Comparison of ENCODE assay signal across 9 mouse cellular contexts in the genomic region with DNA sequence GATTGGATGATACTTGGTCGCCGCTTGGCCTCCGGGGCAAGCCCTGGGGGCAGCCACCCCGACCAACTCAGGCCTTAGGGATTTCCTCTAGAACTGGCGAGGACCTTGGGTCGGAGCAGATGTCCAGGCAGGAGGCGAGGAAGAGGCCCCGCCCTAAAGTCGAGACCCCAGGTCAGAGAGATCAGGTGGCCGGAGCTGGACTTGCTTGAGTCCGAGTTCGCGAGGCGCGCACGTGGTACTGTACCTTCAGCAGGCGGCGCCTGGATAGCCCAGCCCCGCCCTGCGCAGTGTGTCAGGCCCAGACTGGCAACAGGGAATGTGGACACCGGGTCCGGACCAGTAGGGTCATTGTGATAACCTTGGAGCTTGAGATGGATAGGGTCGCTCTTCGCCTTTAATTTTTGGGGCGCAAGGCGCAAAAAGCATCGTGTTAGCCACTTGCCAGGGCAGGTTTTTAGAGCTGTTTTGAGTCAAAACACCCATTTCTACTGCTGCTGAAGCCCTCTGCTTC. TPM values are rescaled to one million over a fixed set of nuclear protein-coding genes. Genes with fewer than 3 reads are reported as not detected.
A peak's percentile ranks its signal among the peaks of the same experiment; 100 is the strongest.
DNase-seq lines count a peak whose midpoint lies in the region; ATAC-seq and TF ChIP-seq lines count a peak whose summit lies in the region.
"Had no signal": no experiment of that assay in that cellular context is flagged by ENCODE, and none has a peak within 500 bp of the region (broad histone marks: within the 10 kb centered on the region; RNA-seq: fewer than 3 reads in every experiment).

No protein-coding gene starts in this region.

- H3K4me2 ChIP-seq in heart, embryonic 15.5 days, result no peak overlapping the region
- 0 out of 2 replicates have a peak overlapping the region, but pooled peaks have one; percentile 4 for H3K4me2 ChIP-seq in limb, embryonic 12.5 days
- H3K4me2 ChIP-seq in intestine, postnatal 0 days (replicated peaks; ENCODE audit: low read depth), result no peak overlapping the region

- DNase-seq in heart, postnatal 25 days (ENCODE audit: low spot score), result no peak
- peak in 1 of 2 experiments; percentile 60 for DNase-seq in spleen, adult 2 months (ENCODE audit: low read depth in 1 of 2, low spot score in 2 of 2)
- no peak for DNase-seq in spleen, adult 12 weeks (ENCODE audit: low spot score)
- DNase-seq in urinary bladder, postnatal 4 days (ENCODE audit: low spot score in 2 of 2), result no peak
- DNase-seq: right cerebral cortex, adult 18-20 months had no signal

- H3K36me3 ChIP-seq in heart, embryonic 15.5 days, result no peaks in the 10 kb centered on the region
- H3K36me3 ChIP-seq in spleen, adult 2 months (ENCODE audit: control insufficient read depth, insufficient read depth, low read length), result no peaks in the 10 kb centered on the region
- no peaks in the 10 kb centered on the region for H3K36me3 ChIP-seq in limb, embryonic 12.5 days
- no peaks in the 10 kb centered on the region for H3K36me3 ChIP-seq in intestine, postnatal 0 days (ENCODE audit: control insufficient read depth, insufficient read depth)

- H3K27ac ChIP-seq in heart, embryonic 15.5 days, result no peak overlapping the region
- peak overlapping the region; percentile 97 for H3K27ac ChIP-seq in spleen, adult 2 months (ENCODE audit: insufficient read depth, low read length)
- H3K27ac ChIP-seq in limb, embryonic 12.5 days, result no peak overlapping the region
- no peak overlapping the region for H3K27ac ChIP-seq in intestine, postnatal 0 days (ENCODE audit: low read depth, low read length)

- H3K4me3 ChIP-seq in heart, embryonic 15.5 days, result 0 out of 2 replicates have a peak overlapping the region, but pooled peaks have one; percentile 26
- H3K4me3 ChIP-seq in spleen, adult 2 months (ENCODE audit: extremely low read depth, insufficient read depth, insufficient read length), result peak overlapping the region; percentile 57
- H3K4me3 ChIP-seq in limb, embryonic 12.5 days (replicated peaks), result peak overlapping the region; percentile 16; the same call in 1 of the 2 replicates
- no peak overlapping the region for H3K4me3 ChIP-seq in intestine, postnatal 0 days (ENCODE audit: low read depth, low read length)

- H3K9me3 ChIP-seq in heart, embryonic 15.5 days (replicated peaks), result no peaks in the 10 kb centered on the region
- H3K9me3 ChIP-seq in limb, embryonic 12.5 days, result no peaks in the 10 kb centered on the region
- no peaks in the 10 kb centered on the region for H3K9me3 ChIP-seq in intestine, postnatal 0 days (ENCODE audit: control insufficient read depth)

- H3K4me1 ChIP-seq in heart, embryonic 15.5 days (replicated peaks), result peaks cover 31% of the 10 kb centered on the region
- peaks cover 8% of the 10 kb centered on the region; the same call in 1 of the 2 replicates for H3K4me1 ChIP-seq in spleen, adult 2 months (ENCODE audit: control insufficient read depth, insufficient read depth, insufficient read length)
- H3K4me1 ChIP-seq in limb, embryonic 12.5 days (replicated peaks), result peaks cover 20% of the 10 kb centered on the region
- H3K4me1 ChIP-seq in intestine, postnatal 0 days (replicated peaks; ENCODE audit: control insufficient read depth, insufficient read depth, low read length), result no peaks in the 10 kb centered on the region

- intact Hi-C loops in heart, postnatal 25 days (cut with DNase I), result no loop called here

- no peak overlapping the region for H3K9ac ChIP-seq in heart, embryonic 15.5 days
- no peak overlapping the region for H3K9ac ChIP-seq in limb, embryonic 12.5 days (replicated peaks)
- H3K9ac ChIP-seq in intestine, postnatal 0 days (ENCODE audit: low read depth, low read length), result no peak overlapping the region

- no peak for TF ChIP-seq POLR2A in spleen, adult 2 months (IDR thresholded peaks at IDR 0.05; ENCODE audit: low read depth, low read length)

- peaks cover 92% of the 10 kb centered on the region for H3K27me3 ChIP-seq in heart, embryonic 15.5 days
- no peaks in the 10 kb centered on the region for H3K27me3 ChIP-seq in spleen, adult 2 months (ENCODE audit: control insufficient read depth, insufficient read depth, low read length)
- peaks cover 90% of the 10 kb centered on the region for H3K27me3 ChIP-seq in limb, embryonic 12.5 days
- peaks cover 90% of the 10 kb centered on the region for H3K27me3 ChIP-seq in intestine, postnatal 0 days (replicated peaks; ENCODE audit: control insufficient read depth, insufficient read depth, low read length)

- whole genome bisulfite sequencing in heart, embryonic 15.5 days, result 3% methylated on average over 27 of the region's 27 CpGs
- 8% methylated on average over 27 of the region's 27 CpGs for WGBS in spleen, adult 2 months
- WGBS in limb, embryonic 12.5 days, result under 1% methylated on average over 27 of the region's 27 CpGs
- WGBS in intestine, postnatal 0 days, result 2% methylated on average over 27 of the region's 27 CpGs

- ATAC-seq in heart, embryonic 15.5 days (replicated peaks; ENCODE audit: insufficient number of reproducible peaks, insufficient read depth, low FRiP score, low read depth), result no peak
- ATAC-seq in limb, embryonic 12.5 days (ENCODE audit: insufficient number of reproducible peaks, insufficient read depth, low FRiP score, low TSS enrichment, low read depth), result no peak
- ATAC-seq in megakaryocyte progenitor cell, adult 5-6 weeks (replicated peaks; ENCODE audit: poor library complexity), result no peak
- no peak for ATAC-seq in intestine, postnatal 0 days

- TF ChIP-seq CTCF in spleen, adult 2 months (IDR thresholded peaks at IDR 0.05; ENCODE audit: extremely low read depth, insufficient read depth, insufficient read length, insufficient replicate concordance), result no peak
- TF ChIP-seq CTCF in intestine, postnatal 0 days (IDR thresholded peaks at IDR 0.05; ENCODE audit: low read depth), result no peak

RNA-seq across cellular contexts. Expression of gene Pax5, which starts 3.9 kb away (rescaled TPM):
- not detected in 2 replicates for polyA plus RNA-seq in heart, embryonic 15.5 days (2015; fragmentation: Nextera tagmentation; extraction: Ambion mirVana)
- total RNA-seq in heart, postnatal 25 days (2021), result 1 to 10 TPM in 1 of 2 experiments, under 1 TPM in 1; 0.65 to 1.1 TPM
- polyA plus RNA-seq in spleen, adult 2 months (2012; rRNA removed), result 131 and 166 TPM in 2 replicates
- not detected in 2 replicates for polyA plus RNA-seq in limb, embryonic 12.5 days (2016; fragmentation: Nextera tagmentation; extraction: Ambion mirVana)
- 0.10 TPM in 1 of 2 replicates, not detected in the other for total RNA-seq in megakaryocyte progenitor cell, adult 5-6 weeks (2015)
- not detected in 2 replicates for total RNA-seq in megakaryocyte progenitor cell, adult 5-6 weeks (2017)
- polyA plus RNA-seq in intestine, postnatal 0 days (2015; fragmentation: Nextera tagmentation; extraction: Ambion mirVana), result 0.01 TPM in 1 of 2 replicates, not detected in the other

RNA-seq across cellular contexts. Expression of gene Zcchc7, which starts 41.5 kb away (rescaled TPM):
- 22.1 and 25.3 TPM in 2 replicates for polyA plus RNA-seq in heart, embryonic 15.5 days (2015; fragmentation: Nextera tagmentation; extraction: Ambion mirVana)
- total RNA-seq in heart, postnatal 25 days (2021), result 10 to 100 TPM; 12.9 to 15.5 TPM
- polyA plus RNA-seq in spleen, adult 2 months (2012; rRNA removed), result 10.1 and 13.3 TPM in 2 replicates
- polyA plus RNA-seq in limb, embryonic 12.5 days (2016; fragmentation: Nextera tagmentation; extraction: Ambion mirVana), result 29.0 TPM in 2 replicates
- 37.1 and 49.9 TPM in 2 replicates for total RNA-seq in megakaryocyte progenitor cell, adult 5-6 weeks (2015)
- total RNA-seq in megakaryocyte progenitor cell, adult 5-6 weeks (2017), result 118 and 153 TPM in 2 replicates
- 39.5 and 52.7 TPM in 2 replicates for polyA plus RNA-seq in intestine, postnatal 0 days (2015; fragmentation: Nextera tagmentation; extraction: Ambion mirVana)

Comparison
In these comparisons a context has a peak if more than half of its experiments do, and no peak if none do; other contexts are left out.
1. RNA of gene Pax5, which starts 3.9 kb away (polyA plus RNA-seq): 131 to 166 TPM in spleen, adult 2 months; not detected in limb, embryonic 12.5 days, 0.01 TPM in intestine, postnatal 0 days and not detected in heart, embryonic 15.5 days; every median in the first group is over 100 times any median in the second.